Mouse (Mus musculus) B cell, adult 2 months (primary cell): ENCODE measurements at regions not wholly inside any gene's neighbourhood (a gene's known extent, or its start where the extent isn't known, plus 50 kb on each side); places are given as distances from the start of the nearest gene placed in this dataset.

Experiments used
- DNase-seq, 2 experiments: peaks; one replicate each; pipeline ENCODE4 v3.0.0; 2022

DNA sequence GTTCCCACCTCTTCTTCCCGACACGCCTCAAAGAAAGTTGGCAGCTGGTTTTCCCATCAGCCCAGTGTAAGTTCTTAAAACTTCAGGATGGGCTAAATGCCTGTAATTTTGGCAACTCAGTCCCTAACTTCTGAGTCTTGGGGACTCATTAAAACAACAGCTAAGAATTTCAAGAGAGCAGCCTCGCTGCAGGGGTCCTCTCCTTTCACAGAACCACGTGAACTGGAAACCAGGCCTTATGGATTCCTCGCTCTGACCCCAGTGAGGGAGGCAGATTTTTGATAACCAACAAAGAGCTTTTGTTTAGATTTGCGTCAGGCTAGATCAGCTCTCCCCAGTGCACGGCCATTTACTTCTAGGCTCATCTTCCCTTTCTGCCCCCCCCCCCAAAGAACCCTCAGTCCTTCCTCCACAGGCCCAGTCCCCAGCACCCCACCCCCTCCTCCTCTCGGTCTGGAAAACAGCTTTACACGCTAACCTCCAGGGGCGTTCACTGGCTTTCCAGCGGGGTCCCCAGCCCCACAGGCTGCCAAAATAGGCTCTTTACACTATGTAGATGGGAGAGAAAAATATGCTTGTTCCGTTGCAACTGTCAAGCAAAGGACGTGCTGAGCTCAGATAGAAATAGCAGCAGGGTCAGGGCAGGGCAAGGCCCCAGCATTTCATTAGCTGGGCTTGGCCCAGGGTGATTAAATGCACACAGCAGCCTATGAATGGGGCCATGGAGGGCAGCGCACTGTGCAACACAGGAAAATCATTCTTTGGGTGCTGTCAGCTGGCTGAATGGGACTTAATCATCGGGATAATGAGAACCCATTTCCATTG, 233.5 kb downstream of the Zfp36l1 start:
- DNase-seq: no peak

GRCm38 (mm10) chr12:79878766-79879092, 234.1 kb downstream of the Zfp36l1 start:
- DNase-seq: no peak

DNA sequence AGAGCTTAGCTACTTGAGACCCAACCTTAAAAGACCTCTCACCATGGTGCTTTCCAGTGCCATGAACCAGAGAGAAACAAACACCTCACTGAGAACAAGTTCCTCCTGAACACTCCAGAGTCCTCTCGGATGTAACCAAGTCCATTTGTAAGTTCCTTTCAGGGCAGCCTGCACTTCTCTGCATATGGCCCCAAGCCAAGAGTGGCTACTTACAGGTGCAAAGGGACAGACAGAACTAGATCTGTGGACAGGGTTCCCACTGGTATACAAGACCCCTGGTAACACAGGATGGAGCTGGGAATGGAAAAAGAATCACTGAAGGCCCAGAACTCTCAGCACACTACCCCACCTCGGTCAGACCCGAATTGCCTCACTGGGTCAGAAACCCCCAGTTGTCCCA, 234.7 kb downstream of the Zfp36l1 start:
- DNase-seq: no peak

GRCm38 (mm10) chr12:79874333-79874732, 238.5 kb downstream of the Zfp36l1 start:
- DNase-seq: no peak

- no peak for DNase-seq
These were observed 247.6 kb downstream of the Zfp36l1 start for GRCm38 (mm10) chr12:79865179-79865552.

DNA sequence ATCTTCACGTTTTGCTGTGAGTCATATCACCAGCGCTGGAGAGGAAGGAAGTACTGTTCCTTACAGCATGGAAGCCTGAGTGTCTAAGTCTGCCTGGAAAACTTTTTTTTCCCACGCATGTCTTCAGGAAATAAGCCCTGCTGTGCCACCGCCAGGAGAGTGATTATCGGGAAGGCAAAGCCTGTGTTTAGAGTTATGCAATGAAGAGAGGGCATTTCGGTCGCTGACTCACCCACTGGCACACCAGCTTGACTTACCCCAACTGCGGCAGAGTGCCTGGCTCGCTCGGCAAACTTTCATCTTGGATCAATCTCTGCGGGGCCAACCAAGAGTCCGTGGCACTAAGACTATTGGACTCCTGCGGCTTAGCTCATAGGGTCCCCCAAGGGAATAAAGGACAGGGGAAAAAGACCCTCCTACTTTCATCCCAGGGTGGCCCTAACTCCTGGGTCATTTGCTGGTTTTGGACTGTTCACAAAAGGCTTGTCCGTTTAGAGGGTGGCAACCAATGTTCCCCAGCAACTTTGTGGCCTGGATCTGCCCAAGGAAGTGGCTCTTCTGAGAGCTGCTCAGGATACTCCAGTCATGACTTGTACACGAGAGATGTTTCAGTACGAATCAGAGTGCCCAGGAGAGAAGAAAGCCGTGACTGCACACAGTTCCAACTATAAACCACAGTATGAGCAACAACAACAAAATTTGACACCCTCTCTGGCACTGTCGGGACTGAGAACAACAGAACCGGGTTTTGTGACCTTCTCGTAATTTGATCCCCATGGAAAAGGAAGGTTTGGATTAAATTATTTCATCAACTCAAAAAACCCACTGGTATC, 248.3 kb downstream of the Zfp36l1 start:
- DNase-seq: no peak
